Mouse (Mus musculus) cortical plate, adult 2 months (tissue): Measurements from ENCODE around the gene Pycr2.
"Not testable (repeated sequence)": the region's sequence is repeated elsewhere in the genome, so short reads cannot be mapped to it uniquely, and the experiment has no call there.

ENCODE experiments used
- CTCF ChIP-seq: fragments of 200-500 bp; IDR thresholded peaks from 2 replicates; pipeline ENCODE4 v1.5.1; 2011; ENCODE audit warnings: mild to moderate bottlenecking, control low read depth, low read length; ENCODE audit not compliant: insufficient read depth; ENCODE audit errors: extremely low read depth
- POLR2A ChIP-seq: fragments of 200-500 bp; IDR thresholded peaks from 2 replicates; pipeline ENCODE4 v1.6.1; 2011; ENCODE audit warnings: mild to moderate bottlenecking, low read length, control low read depth; ENCODE audit not compliant: insufficient read depth; ENCODE audit errors: extremely low read depth

GRCm38 (mm10) chr1:180894088-180894987, 9.8 kb upstream of the Pycr2 start:
- TF ChIP-seq POLR2A, CTCF: not testable (repeated sequence)
